Mouse (Mus musculus) MEL (cell line): ENCODE measurements around the gene Lpar3. TPM values are rescaled to one million over a fixed set of nuclear protein-coding genes. Genes with fewer than 3 reads are reported as not detected.

Experiments
- DNase-seq: peaks from one replicate; pipeline ENCODE4 v3.0.0; 2011; ENCODE audit warnings: low read depth, low spot score
- H3K27ac ChIP-seq: 2 replicates; pipeline ENCODE4 v1.5.1; 2012; ENCODE audit warnings: low read depth, mild to moderate bottlenecking, control low read depth, low read length, moderate library complexity; ENCODE audit not compliant: control insufficient read depth
- H3K27me3 ChIP-seq, 2 experiments: fragments of 150-350 bp in 1 of 2; sonication (generic) in 1 of 2; 2 replicates each; pipeline ENCODE4 v1.6.1; 2012; ENCODE audit warnings: low read length in 2 of 2, mild to moderate bottlenecking in 2 of 2, improper control_type of control experiment in 1 of 2, moderate library complexity in 1 of 2; ENCODE audit not compliant: insufficient read depth in 2 of 2, control insufficient read depth in 1 of 2
- H3K36me3 ChIP-seq, 2 experiments: 2 replicates each; pipeline ENCODE4 v1.6.1; 2012 to 2014; ENCODE audit warnings: low read length in 2 of 2, improper control_type of control experiment in 1 of 2, inconsistent platforms in 1 of 2, mild to moderate bottlenecking in 1 of 2; ENCODE audit not compliant: insufficient read depth in 2 of 2, control insufficient read depth in 1 of 2
- H3K4me1 ChIP-seq, 2 experiments: fragments of 150-350 bp in 1 of 2; sonication (generic) in 1 of 2; 2 replicates each; pipeline ENCODE4 v1.6.1; 2012; ENCODE audit warnings: low read length in 2 of 2, improper control_type of control experiment in 1 of 2, mild to moderate bottlenecking in 1 of 2; ENCODE audit not compliant: insufficient read depth in 2 of 2, control insufficient read depth in 1 of 2
- H3K4me3 ChIP-seq, 2 experiments: fragments of 150-350 bp in 1 of 2; sonication (generic) in 1 of 2; 2 replicates each; pipeline ENCODE4 v1.5.1; 2012; ENCODE audit warnings: low read depth in 2 of 2, low read length in 2 of 2, mild to moderate bottlenecking in 2 of 2, moderate library complexity in 2 of 2, control low read depth in 1 of 2, improper control_type of control experiment in 1 of 2; ENCODE audit not compliant: control insufficient read depth in 1 of 2, insufficient read depth in 1 of 2
- H3K79me2 ChIP-seq: 2 replicates; pipeline ENCODE4 v1.6.1; 2012; ENCODE audit warnings: mild to moderate bottlenecking, low read length, moderate library complexity; ENCODE audit not compliant: control insufficient read depth, poor library complexity, insufficient read depth
- H3K9ac ChIP-seq: 2 replicates; pipeline ENCODE4 v1.6.1; 2012; ENCODE audit warnings: low read depth, mild to moderate bottlenecking, control low read depth, low read length, moderate library complexity; ENCODE audit not compliant: control insufficient read depth, poor library complexity, severe bottlenecking
- H3K9me3 ChIP-seq: fragments of 150-350 bp; sonication (generic); replicated peaks from 2 replicates; pipeline ENCODE4 v1.6.1; 2012; ENCODE audit warnings: mild to moderate bottlenecking, low read length, improper control_type of control experiment, moderate library complexity; ENCODE audit not compliant: insufficient read depth
- CHD1 ChIP-seq: IDR thresholded peaks from 2 replicates; pipeline ENCODE4 v1.6.1; 2012; ENCODE audit warnings: low read depth, mild to moderate bottlenecking, inconsistent platforms, low read length, improper control_type of control experiment
- CHD2 ChIP-seq: IDR thresholded peaks from 2 replicates; pipeline ENCODE4 v1.6.1; 2011; ENCODE audit warnings: low read length, improper control_type of control experiment
- E2F4 ChIP-seq: IDR thresholded peaks from 2 replicates; pipeline ENCODE4 v1.6.1; 2011; ENCODE audit warnings: low read depth, low read length, improper control_type of control experiment, borderline replicate concordance
- ELF1 ChIP-seq: IDR thresholded peaks from 2 replicates; pipeline ENCODE4 v1.6.1; 2014; ENCODE audit warnings: low read depth, mild to moderate bottlenecking, inconsistent platforms, low read length, improper control_type of control experiment, moderate library complexity
- JUND ChIP-seq: IDR thresholded peaks from 2 replicates; pipeline ENCODE4 v1.6.1; 2011; ENCODE audit warnings: low read depth, mild to moderate bottlenecking, improper control_type of control experiment, low read length
- MAFK ChIP-seq: IDR thresholded peaks from 2 replicates; pipeline ENCODE4 v1.6.1; 2011; ENCODE audit warnings: low read depth, mild to moderate bottlenecking, low read length, improper control_type of control experiment, borderline replicate concordance
- MAX ChIP-seq: IDR thresholded peaks from 2 replicates; pipeline ENCODE4 v1.6.1; 2011; ENCODE audit warnings: low read length, improper control_type of control experiment
- MAZ ChIP-seq: IDR thresholded peaks from 2 replicates; pipeline ENCODE4 v1.6.1; 2012; ENCODE audit warnings: low read depth, mild to moderate bottlenecking, inconsistent platforms, low read length, improper control_type of control experiment
- MEF2A ChIP-seq: IDR thresholded peaks from 2 replicates; pipeline ENCODE4 v1.6.1; 2014; ENCODE audit warnings: low read depth, mild to moderate bottlenecking, inconsistent platforms, low read length, improper control_type of control experiment; ENCODE audit not compliant: poor library complexity, insufficient replicate concordance, severe bottlenecking; ENCODE audit errors: extremely low read depth
- MXI1 ChIP-seq: IDR thresholded peaks from 2 replicates; pipeline ENCODE4 v1.6.1; 2011; ENCODE audit warnings: mild to moderate bottlenecking, low read depth, low read length, improper control_type of control experiment
- NELFE ChIP-seq: IDR thresholded peaks from 2 replicates; pipeline ENCODE4 v1.6.1; 2011; ENCODE audit warnings: low read depth, low read length, improper control_type of control experiment
- NRF1 ChIP-seq: IDR thresholded peaks from 2 replicates; pipeline ENCODE4 v1.6.1; 2014; ENCODE audit warnings: low read depth, mild to moderate bottlenecking, inconsistent platforms, low read length, improper control_type of control experiment, moderate library complexity; ENCODE audit not compliant: poor library complexity, insufficient read depth, severe bottlenecking
- POLR2A ChIP-seq, 2 experiments: IDR thresholded peaks; 2 replicates each; pipeline ENCODE4 v1.6.1; 2011 to 2012; ENCODE audit warnings: low read length in 2 of 2, mild to moderate bottlenecking in 2 of 2, control low read depth in 1 of 2, improper control_type of control experiment in 1 of 2, low read depth in 1 of 2, moderate library complexity in 1 of 2; ENCODE audit not compliant: control insufficient read depth in 1 of 2, insufficient read depth in 1 of 2, poor library complexity in 1 of 2
- RAD21 ChIP-seq: IDR thresholded peaks from 2 replicates; pipeline ENCODE4 v1.6.1; 2011; ENCODE audit warnings: mild to moderate bottlenecking, low read depth, low read length, improper control_type of control experiment
- SMC3 ChIP-seq: IDR thresholded peaks from 2 replicates; pipeline ENCODE4 v1.6.1; 2011; ENCODE audit warnings: low read depth, low read length, improper control_type of control experiment
- TBP ChIP-seq: IDR thresholded peaks from 2 replicates; pipeline ENCODE4 v1.8.0; 2011; ENCODE audit warnings: low read depth, low read length, improper control_type of control experiment
- TCF12 ChIP-seq: IDR thresholded peaks from 2 replicates; pipeline ENCODE4 v1.6.1; 2014; ENCODE audit warnings: low read depth, mild to moderate bottlenecking, inconsistent platforms, low read length, improper control_type of control experiment, moderate library complexity
- UBTF ChIP-seq: IDR thresholded peaks from 2 replicates; pipeline ENCODE4 v1.6.1; 2012; ENCODE audit warnings: low read depth, mild to moderate bottlenecking, inconsistent platforms, low read length, improper control_type of control experiment, moderate library complexity, borderline replicate concordance; ENCODE audit not compliant: insufficient read depth
- USF1 ChIP-seq: IDR thresholded peaks from 2 replicates; pipeline ENCODE4 v1.6.1; 2014; ENCODE audit warnings: low read depth, mild to moderate bottlenecking, inconsistent platforms, low read length, improper control_type of control experiment, moderate library complexity
- ZMIZ1 ChIP-seq: IDR thresholded peaks from 2 replicates; pipeline ENCODE4 v1.6.1; 2012; ENCODE audit warnings: low read depth, mild to moderate bottlenecking, inconsistent platforms, low read length, improper control_type of control experiment, moderate library complexity
- ZNF384 ChIP-seq: IDR thresholded peaks from 2 replicates; pipeline ENCODE4 v1.6.1; 2012; ENCODE audit warnings: low read depth, mild to moderate bottlenecking, inconsistent platforms, low read length, improper control_type of control experiment
- polyA plus RNA-seq, 2 experiments: library from polyadenylated mRNA; stranded (reverse) in 1 of 2; unstranded in 1 of 2; fragments of >175 nt in 1 of 2; fragments of >200 nt in 1 of 2; gene quantifications; 2 replicates each; pipeline versions ENCODE4 v1.2.1 to v1.2.4; 2012; ENCODE audit warnings: low replicate concordance in 2 of 2, low read depth in 1 of 2; ENCODE audit not compliant: insufficient read length in 2 of 2, insufficient read depth in 1 of 2, missing spikeins in 1 of 2
- total RNA-seq: library from RNA; depleted of rRNA; stranded (reverse); fragments of 300-350 nt; gene quantifications from 2 replicates; pipeline ENCODE4 v1.2.3, GENCODE M21; 2012

Gene Lpar3
- total and polyA plus RNA-seq, 3 experiments: not detected

DNA sequence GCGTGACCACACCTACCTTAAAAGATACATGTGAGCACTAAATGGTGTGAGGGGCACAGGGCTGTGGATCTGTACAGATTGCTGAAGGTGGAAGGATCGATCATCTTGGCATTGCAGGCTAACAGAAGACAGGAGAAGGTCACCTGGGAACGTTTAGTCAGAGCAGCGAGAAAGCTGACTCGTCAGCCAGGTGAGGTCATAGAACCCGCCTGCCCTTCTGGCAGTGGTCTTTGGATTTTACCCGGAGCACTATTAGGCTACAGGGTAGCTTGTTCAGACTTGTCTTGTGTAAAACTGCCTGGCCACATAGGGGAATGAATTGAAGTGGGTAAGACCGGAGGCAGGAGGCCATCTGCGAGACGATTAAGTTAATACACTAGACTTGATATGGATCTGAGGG is 43.4 kb downstream of the Lpar3 start:
- Histone ChIP-seq H3K27ac (no peak overlapping the region), H3K27me3 (peaks cover 0 to 6% of the 10 kb centered on the region in 2 experiments; a peak in 3 of 4 replicates), H3K9ac (no peak overlapping the region), H3K79me2 (no peaks in the 10 kb centered on the region), H3K9me3 (no peaks in the 10 kb centered on the region), H3K4me1 (no peaks in the 10 kb centered on the region)
- no peak for DNase-seq
- no peak for TF ChIP-seq POLR2A (IDR thresholded peaks at IDR 0.05; ENCODE audit: control insufficient read depth in 1 of 2, insufficient read depth in 1 of 2, low read depth in 1 of 2, low read length in 2 of 2, poor library complexity in 1 of 2)
- TF ChIP-seq MEF2A: no peak
- TF ChIP-seq USF1: no peak
- no peak for TF ChIP-seq MAFK
- TF ChIP-seq ZNF384: no peak
- no peak for TF ChIP-seq SMC3
- TF ChIP-seq UBTF: no peak
- no peak for TF ChIP-seq RAD21
- no peak for TF ChIP-seq ELF1
- no peak for TF ChIP-seq TBP
- TF ChIP-seq, all 39 proteins: peak for 0
- Histone ChIP-seq H3K36me3 (no peaks in the 10 kb centered on the region), H3K4me3 (no peak overlapping the region)

DNA sequence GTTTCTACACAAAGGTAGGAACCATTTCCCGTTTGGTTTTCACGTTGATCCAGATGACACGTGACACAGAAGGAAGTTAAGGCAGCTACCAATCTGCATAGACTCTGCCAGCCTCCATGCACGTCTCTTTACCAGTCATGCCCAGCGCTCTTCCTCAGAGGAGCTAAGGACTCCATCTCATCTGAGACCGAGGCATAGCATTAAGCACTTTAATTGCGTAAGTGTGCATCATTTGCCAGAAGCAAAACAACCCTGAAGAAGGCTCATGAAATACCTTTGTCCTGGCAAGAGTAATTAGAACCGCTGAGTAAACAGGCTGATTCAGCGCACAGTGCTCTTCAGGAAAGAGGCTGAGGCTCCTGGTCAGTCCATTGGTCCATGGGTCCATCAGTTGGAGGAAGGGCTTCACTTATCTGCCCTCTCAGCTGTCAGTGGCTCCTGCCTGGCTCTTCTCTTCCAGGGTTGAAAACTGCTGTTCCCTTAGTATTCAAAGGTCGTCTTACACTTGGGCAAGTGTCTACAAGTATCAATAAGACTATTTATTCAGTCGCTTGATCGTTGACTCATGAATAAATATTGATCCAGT is 44.9 kb downstream of the Lpar3 start:
- Histone ChIP-seq H3K9me3 (no peaks in the 10 kb centered on the region), H3K27ac (no peak overlapping the region), H3K4me1 (no peaks in the 10 kb centered on the region), H3K27me3 (peaks cover 0 to 6% of the 10 kb centered on the region in 2 experiments; a peak in 3 of 4 replicates), H3K4me3 (no peak overlapping the region), H3K9ac (no peak overlapping the region), H3K79me2 (no peaks in the 10 kb centered on the region), H3K36me3 (no peaks in the 10 kb centered on the region)
- TF ChIP-seq JUND (no peak), ELF1 (no peak), E2F4 (no peak), NRF1 (no peak), TCF12 (no peak), MAX (no peak), POLR2A (IDR thresholded peaks at IDR 0.05; ENCODE audit: control insufficient read depth in 1 of 2, insufficient read depth in 1 of 2, low read depth in 1 of 2, low read length in 2 of 2, poor library complexity in 1 of 2) (no peak), UBTF (no peak), MAFK (no peak), MXI1 (no peak), CHD2 (no peak), ZMIZ1 (no peak), NELFE (no peak), MAZ (no peak), MEF2A (no peak), CHD1 (no peak), RAD21 (no peak)
- no peak for DNase-seq
